Mouse (Mus musculus) testis, adult 2 months (tissue): ENCODE measurements around the gene Igsf21.

Source experiments
- CTCF ChIP-seq: fragments of 200-500 bp; IDR thresholded peaks from 2 replicates; pipeline ENCODE4 v1.5.1; 2012; ENCODE audit warnings: low read depth, mild to moderate bottlenecking, inconsistent platforms, low read length, moderate library complexity; ENCODE audit not compliant: control insufficient read depth, insufficient read depth, insufficient replicate concordance
- POLR2A ChIP-seq: fragments of 200-500 bp; IDR thresholded peaks from 2 replicates; pipeline ENCODE4 v1.6.1; 2012; ENCODE audit warnings: low read depth, mild to moderate bottlenecking, inconsistent platforms, low read length, moderate library complexity; ENCODE audit not compliant: control insufficient read depth

DNA sequence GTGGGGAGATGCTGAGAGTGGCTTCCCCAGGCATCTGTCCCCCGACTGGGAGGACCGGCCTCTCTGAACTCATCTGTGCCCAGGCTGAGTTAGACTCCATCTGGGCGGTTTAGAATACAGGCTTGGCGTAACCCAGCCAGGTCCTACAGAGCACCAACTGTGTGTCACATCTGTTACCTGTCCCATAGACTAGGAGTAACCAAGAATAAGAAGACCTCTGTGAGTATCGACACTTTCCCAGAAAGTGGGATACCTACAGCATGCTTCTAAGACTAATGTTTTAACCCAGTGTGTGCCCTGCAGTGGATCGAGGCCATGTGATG, 137.0 kb downstream of the Igsf21 start:
- TF ChIP-seq CTCF: no peak
- no peak for TF ChIP-seq POLR2A
